Mouse (Mus musculus): ENCODE measurements around the gene Tubal3. TPM values are rescaled to one million over a fixed set of nuclear protein-coding genes. Genes with fewer than 3 reads are reported as not detected.

Gene Tubal3
- total RNA-seq, 2 experiments from 2014 or later = not detected

DNA sequence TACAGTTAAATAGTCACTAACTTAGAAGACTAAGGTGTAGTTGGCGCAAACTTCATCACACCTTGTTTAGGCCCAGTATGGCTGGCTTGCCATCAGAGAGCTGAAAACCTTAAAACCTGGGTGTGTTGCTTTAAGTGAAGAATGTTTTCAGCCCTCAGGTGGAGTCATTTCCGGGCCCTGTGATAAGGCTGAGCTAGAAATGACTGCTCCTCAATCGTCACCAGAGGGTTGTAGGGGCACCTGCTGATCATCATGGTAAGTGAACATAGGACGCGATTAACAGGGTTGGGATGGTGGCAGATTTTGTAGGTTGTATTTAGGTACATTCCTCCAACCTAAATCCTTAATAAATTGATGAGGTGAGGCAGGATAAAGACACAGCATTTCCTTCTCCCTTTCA, 6.4 kb downstream of the Tubal3 start:
- no peak for DNase-seq

DNA sequence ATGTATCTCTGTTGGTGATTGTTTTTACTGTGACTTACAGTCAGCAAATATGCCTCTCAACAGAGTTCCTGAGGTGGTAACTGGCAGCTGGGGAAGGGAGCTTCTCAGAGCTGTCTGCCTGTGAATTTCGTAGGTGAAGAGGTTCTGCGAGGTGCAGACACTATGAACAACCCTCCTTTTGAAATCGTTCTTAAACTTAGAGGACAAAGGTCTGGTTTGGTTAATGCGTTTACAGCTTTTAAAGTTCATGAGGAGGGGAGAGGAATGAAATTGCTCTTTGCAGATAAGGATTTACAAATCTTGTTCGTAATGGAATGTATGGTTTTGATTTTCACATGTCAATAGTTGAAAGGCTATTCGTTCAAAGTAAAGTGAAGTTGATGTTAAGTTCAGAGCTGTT, 7.6 kb downstream of the Tubal3 start:
- no peak for DNase-seq

DNA sequence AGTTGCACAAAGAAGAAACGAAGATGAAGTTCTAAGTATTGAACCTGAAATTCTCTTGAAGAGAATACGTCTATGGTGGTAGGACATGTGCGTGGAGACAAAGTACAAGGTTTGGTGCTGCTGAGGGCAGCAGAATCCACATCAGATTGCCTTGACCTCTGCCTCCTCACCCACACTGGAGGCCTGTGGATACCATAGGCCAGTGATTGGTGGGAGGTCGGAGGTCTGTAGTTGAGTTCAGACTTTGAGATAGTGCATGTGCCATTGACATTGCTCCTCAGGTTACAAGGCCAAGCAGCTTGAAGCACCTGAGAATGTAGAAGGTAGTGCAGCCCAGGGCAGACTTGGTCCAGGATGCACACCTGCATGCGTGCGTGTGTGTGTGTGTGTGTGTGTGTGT, 8.0 kb downstream of the Tubal3 start:
- DNase-seq = no peak

DNA sequence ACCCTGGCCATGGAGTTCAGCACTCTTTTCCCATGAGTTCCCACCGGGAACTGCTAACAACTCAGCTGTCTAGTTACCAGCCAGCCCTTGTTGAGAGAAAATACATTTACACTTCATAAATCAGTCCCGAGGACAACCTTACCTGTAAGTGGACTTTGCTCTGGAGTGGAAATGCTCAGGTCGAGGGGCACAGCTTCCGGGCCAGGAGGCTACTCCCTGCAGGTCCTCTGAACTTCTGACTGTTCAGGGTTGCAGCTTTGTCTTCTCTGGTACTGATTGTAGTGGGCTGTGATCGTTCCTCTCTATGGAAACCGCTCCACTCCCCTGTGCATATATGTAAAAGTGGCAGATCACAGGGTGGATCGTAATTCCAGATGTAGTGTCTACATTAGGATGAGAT, 26.6 kb downstream of the Tubal3 start:
- DNase-seq = no peak

DNA sequence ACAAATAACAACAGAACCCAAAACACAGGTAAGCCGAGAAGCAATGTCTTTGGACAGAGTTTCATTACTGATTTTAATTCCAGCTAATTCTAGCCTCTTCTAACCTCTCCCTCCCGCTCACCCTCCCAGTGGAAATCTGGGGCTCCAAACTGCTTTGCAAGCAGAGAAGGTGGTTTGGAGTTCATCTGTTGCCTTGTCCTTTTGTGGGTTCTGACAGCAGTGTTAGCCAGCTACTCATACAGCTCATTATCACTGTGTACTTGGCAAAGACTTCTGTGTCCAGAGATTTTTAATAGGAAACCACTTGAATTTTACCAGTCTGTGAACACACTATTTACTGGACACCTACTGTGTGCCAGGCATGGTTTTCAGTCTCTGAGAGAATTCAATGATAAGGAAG, 27.2 kb downstream of the Tubal3 start, which contains the start of gene Ucn3:
TSS of gene Ucn3 (minus strand) at position 101 of the 400 bp plus-strand sequence.
- no peak for DNase-seq

DNA sequence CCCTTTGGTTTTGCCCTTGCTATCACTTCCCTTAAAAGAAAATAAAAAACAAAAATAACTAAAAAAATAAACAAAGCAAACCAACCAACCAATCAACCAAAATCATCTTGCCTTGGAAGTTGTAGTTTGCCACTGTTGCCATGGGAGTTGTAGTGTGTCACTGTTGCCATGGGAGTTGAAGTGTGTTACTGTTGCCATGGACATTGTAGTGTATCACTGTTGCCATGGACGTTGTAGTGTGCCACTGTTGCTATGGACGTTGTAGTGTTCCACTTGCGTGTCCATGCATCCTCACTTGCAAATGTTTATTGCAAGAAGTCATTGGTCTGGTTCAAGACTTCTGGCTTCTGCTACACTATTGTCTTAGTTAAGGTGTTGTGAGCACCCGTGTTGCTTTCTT, 29.2 kb downstream of the Tubal3 start:
- DNase-seq = no peak

DNA sequence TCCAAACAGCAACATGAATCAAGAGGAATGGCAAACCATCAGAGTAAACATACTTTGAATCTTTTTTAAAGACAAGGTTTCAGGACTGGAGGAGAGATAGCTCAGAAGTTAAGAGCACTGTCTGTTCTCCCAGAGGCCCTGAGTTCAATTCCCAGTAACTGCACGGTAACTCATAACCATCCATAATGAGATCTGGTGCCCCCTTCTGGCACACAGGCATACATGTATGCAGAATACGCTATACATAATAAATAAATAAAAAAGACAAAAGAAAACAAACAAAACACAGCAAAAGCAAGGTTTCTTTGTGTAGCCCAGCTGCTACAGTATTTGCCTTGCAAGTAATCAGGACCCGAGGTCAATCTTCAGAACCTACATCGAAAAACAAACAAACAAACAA, 31.4 kb downstream of the Tubal3 start:
- DNase-seq = no peak

DNA sequence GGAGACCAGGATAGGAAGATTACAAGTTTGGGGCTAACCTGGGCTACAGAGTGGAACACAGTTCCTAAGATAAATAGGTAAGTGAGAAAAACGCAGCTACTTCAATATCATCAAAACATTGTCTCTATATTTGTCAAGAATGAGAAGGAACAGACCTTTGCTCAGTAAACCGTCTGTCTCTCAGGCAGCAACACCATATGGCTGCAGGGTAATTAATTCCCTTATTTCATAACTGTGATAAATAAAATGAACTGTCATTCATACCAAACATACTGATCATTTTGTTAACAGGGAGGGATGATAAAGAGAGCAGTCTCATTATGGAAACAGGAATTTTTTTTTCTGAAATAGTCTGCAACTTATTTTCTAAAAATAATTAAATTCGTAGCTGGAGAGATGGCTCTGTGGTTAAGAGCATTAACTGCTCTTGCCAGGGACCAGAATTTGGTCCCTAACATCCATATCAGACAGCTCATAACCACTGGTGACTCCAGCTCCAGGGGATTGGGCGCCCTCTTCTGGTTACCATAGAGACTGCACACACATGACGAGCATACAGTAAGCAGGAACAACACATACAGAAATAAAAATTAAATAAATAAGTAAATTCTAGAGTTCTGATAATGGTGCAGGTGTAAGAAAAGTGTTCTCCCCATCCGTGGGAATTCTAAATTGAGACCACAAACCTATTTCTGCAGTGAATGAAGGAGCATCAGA, 33.3 kb downstream of the Tubal3 start:
- no peak for DNase-seq

DNA sequence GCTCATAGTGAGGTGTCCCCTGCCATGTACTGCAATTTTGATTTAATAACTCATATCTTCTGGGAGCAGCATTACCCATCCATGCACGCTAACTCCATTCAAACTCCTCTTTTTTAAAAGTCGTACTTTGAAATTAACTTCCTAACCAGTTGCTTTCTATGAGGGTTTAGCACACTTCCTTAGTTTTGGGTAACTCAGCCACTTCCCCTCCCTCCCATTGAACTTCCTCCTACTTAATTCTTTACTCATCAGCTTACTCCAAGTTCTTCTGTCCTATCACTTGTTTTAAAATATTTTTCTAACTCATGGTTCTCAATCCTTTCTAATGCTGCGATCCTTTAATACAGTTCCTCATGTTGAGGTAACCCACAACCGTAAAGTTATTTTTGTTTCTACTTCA, 50.8 kb downstream of the Tubal3 start:
- no peak for DNase-seq

Small RNA genes lying within 50 kb of the gene (microRNA-seq; reads per million reads assigned to microRNA genes)
- gene Gm22460 = 0 reads per million in 2 experiments

Other genes starting within 250 kb of the Tubal3 start
- gene Calml3, start 114.0 kb upstream of the Tubal3 start, total RNA-seq (2021) = not detected
- gene Calm4, start 80.5 kb upstream of the Tubal3 start, total RNA-seq (2021) = not detected
- gene Calm5, start 64.1 kb upstream of the Tubal3 start, total RNA-seq (2021) = not detected
- gene Net1, start 54 bp upstream of the Tubal3 start, total RNA-seq (2021) = 10 to 100 TPM; 17.5 to 26.0 TPM
- not detected for gene Ucn3, start 27.1 kb downstream of the Tubal3 start, total RNA-seq (2021)
- 1 to 10 TPM; 6.8 to 8.6 TPM for gene Akr1c14, start 130.7 kb downstream of the Tubal3 start, total RNA-seq (2021)
- gene Akr1c18, start 232.4 kb downstream of the Tubal3 start, total RNA-seq (2021) = under 1 TPM in 1 of 2 experiments, not detected in 1; 0.51 TPM